Mouse (Mus musculus): ENCODE results near the gene 9230102O04Rik.
A peak's percentile ranks its signal among the peaks of the same experiment; 100 is the strongest.

9230102O04Rik gene

DNA sequence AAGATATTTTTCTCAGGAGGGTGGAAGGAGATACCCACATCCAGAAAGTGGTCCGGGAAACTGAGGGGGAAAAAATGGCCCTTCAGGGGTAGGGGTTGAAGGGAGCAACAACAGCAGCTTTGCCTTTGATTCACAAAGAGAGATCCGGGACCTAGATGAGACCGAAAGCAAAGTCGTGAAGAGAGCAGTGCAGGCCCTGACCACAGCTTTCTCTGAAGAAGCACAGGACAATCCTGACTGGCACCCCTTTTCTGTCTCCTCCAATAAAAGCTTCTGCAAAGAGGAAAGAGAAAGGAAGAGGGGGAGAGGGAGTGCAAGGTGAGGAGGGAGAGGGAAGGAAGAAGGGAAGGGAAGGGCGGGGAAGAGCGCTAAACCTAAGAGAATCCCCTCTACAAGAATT lies 17.5 kb downstream of the 9230102O04Rik start:
- peak; percentile 15 for DNase-seq (ENCODE audit: low spot score)

DNA sequence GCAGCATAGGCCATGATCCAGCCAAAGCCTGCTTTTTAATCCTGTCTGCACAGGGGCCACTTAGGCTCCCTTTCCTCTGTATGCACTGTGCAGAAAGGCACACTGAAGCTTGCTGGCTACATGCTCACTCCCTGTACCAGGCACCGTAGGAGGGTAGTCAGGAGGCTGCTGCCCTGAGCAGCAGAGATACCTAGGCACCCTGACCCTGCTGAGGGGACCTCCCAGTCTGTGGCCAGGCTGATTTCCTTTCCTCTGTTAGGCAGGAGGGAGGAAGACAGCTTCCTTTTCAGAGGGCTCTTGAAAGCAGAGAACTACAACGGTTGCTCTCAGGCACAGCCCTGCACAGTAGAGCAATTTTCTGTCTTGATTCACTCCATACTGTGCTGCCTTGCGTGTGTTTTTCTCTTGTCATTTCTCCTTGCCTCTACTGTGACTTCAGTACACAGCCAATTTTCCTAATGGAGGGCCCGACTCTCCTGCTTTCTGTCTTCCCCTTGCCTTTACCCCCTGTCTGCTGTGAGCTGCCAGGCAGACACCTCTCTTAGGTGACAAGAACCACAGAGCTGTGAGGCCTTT lies 18.1 kb downstream of the 9230102O04Rik start:
- DNase-seq (ENCODE audit: low spot score) = peak; percentile 24

- peak; percentile 3 for DNase-seq (ENCODE audit: low spot score)
Observed at GRCm38 (mm10) chr2:9867092-9867825, 22.1 kb downstream of the 9230102O04Rik start.

GRCm38 (mm10) chr2:9860698-9861097 lies 28.6 kb downstream of the 9230102O04Rik start:
- no peak for DNase-seq (ENCODE audit: low spot score)

GRCm38 (mm10) chr2:9855861-9856260 lies 33.5 kb downstream of the 9230102O04Rik start:
- no peak for DNase-seq (ENCODE audit: low spot score)

DNA sequence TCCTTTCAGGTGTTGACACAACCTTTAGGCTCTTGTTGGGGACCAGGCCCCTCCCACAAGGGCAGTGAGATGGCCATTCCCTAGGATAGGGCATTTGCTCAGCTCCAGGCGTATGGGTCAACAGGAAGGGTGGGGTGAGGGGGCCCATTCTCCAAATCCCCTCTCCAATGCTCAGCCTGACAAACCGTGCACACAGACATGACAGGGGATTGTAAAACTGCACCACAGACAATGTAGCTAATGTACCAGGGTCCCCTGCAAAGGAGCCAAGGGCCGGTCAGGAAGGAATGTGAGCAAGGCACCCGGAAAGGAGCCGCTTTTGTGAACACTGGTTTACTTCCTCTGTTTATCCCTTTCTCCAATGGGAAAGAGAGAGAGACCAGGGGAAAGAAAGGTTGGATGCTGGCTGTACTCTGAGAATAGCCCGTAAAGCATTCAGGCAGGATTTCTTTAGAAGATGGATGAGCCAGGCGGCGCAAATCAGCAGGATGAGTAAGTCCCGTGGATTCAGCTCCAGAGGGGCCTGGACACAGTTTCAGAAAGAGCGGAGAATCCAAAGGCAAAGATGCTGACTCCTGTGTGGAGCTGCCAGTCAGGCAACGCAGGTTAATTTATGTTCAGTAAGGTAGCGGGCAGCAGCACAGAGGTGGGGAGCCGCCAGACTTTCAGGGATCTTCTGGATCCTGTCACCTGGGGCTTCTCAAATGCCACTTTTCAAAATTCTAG lies 36.3 kb downstream of the 9230102O04Rik start:
- DNase-seq (ENCODE audit: low spot score) = peak; percentile 39

- peak; percentile 31 for DNase-seq (ENCODE audit: low spot score)
Observed at GRCm38 (mm10) chr2:9835195-9835594, 54.1 kb downstream of the 9230102O04Rik start.

DNA sequence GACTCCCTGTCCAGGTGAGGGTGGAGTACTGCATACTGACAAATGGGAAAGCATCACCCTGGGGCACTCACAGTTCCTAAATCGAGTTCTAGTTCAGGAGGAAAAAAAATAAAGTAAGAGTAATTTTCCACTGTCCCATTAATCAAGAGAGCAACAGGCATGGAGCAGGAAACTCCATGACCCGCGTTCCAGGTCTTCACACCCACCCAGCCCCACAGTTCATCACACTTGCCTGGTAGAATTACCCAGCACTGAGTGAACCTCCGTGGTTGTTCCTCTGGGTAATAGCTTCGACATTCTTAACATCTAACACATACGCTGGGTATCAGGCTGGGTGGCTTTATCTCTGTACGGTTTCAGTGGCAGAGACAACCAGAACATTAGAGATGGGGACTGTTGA lies 55.6 kb downstream of the 9230102O04Rik start:
- DNase-seq (ENCODE audit: low spot score) = no peak
